Mouse (Mus musculus) CH12.LX (cell line): ENCODE measurements around the gene Arhgap1. TPM values are rescaled to one million over a fixed set of nuclear protein-coding genes. Genes with fewer than 3 reads are reported as not detected.

Source experiments
- DNase-seq: peaks from one replicate; pipeline ENCODE4 v3.0.0-alpha.2; 2013; ENCODE audit errors: extremely low read depth
- H3K27ac ChIP-seq: 2 replicates; pipeline ENCODE4 v1.5.1; 2012; ENCODE audit warnings: low read depth, mild to moderate bottlenecking, control low read depth, moderate library complexity; ENCODE audit not compliant: insufficient read depth
- H3K27me3 ChIP-seq: replicated peaks from 2 replicates; pipeline ENCODE3; 2012; ENCODE audit warnings: inconsistent platforms
- H3K36me3 ChIP-seq, 2 experiments: replicated peaks in 1 of 2; 2 replicates each; pipeline versions ENCODE3 to v1.6.1; 2012; ENCODE audit warnings: inconsistent platforms in 1 of 2, low read length in 1 of 2, mild to moderate bottlenecking in 1 of 2, mixed read lengths in 1 of 2, moderate library complexity in 1 of 2; ENCODE audit not compliant: control insufficient read depth in 1 of 2, insufficient read depth in 1 of 2
- H3K4me1 ChIP-seq, 2 experiments: 2 replicates each; pipeline ENCODE4 v1.6.1; 2012; ENCODE audit warnings: inconsistent platforms in 1 of 2, moderate library complexity in 1 of 2; ENCODE audit not compliant: insufficient read depth in 2 of 2, control insufficient read depth in 1 of 2
- H3K4me2 ChIP-seq: 2 replicates; pipeline ENCODE4 v1.6.1; 2012; ENCODE audit warnings: low read depth, mild to moderate bottlenecking, control low read depth; ENCODE audit not compliant: poor library complexity, insufficient read depth, severe bottlenecking
- H3K4me3 ChIP-seq, 3 experiments: fragments of 150-350 bp in 1 of 3; sonication (generic) in 1 of 3; replicated peaks in 1 of 3; 2 replicates each; pipeline versions ENCODE3 to v1.5.1; 2011 to 2012; ENCODE audit warnings: low read depth in 2 of 3, low read length in 2 of 3, mild to moderate bottlenecking in 2 of 3, moderate library complexity in 2 of 3, control low read depth in 1 of 3, improper control_type of control experiment in 1 of 3, inconsistent platforms in 1 of 3, mixed read lengths in 1 of 3; ENCODE audit not compliant: poor library complexity in 1 of 3
- H3K79me2 ChIP-seq: replicated peaks from 2 replicates; pipeline ENCODE4 v1.6.1; 2012; ENCODE audit warnings: mild to moderate bottlenecking, moderate library complexity; ENCODE audit not compliant: control insufficient read depth, poor library complexity, insufficient read depth, severe bottlenecking; ENCODE audit errors: extremely low read depth
- H3K9ac ChIP-seq: 2 replicates; pipeline ENCODE4 v1.6.1; 2012; ENCODE audit warnings: low read depth, mild to moderate bottlenecking, control low read depth, moderate library complexity; ENCODE audit not compliant: insufficient read depth
- H3K9me3 ChIP-seq: replicated peaks from 2 replicates; pipeline ENCODE3; 2012; ENCODE audit warnings: low read length, inconsistent platforms, mixed read lengths
- BHLHE40 ChIP-seq: IDR thresholded peaks from 2 replicates; pipeline ENCODE4 v1.6.1; 2011; ENCODE audit warnings: mild to moderate bottlenecking, low read depth, low read length, improper control_type of control experiment
- ELF1 ChIP-seq: IDR thresholded peaks from 2 replicates; pipeline ENCODE4 v1.6.1; 2014; ENCODE audit warnings: low read depth, mild to moderate bottlenecking, inconsistent platforms, low read length, improper control_type of control experiment
- EP300 ChIP-seq: IDR thresholded peaks from 2 replicates; pipeline ENCODE4 v1.6.1; 2011; ENCODE audit warnings: low read length, improper control_type of control experiment
- ETS1 ChIP-seq: conservative IDR thresholded peaks from 2 replicates; pipeline ENCODE4 v1.6.1; 2012; ENCODE audit warnings: low read depth, mild to moderate bottlenecking, inconsistent platforms, low read length, improper control_type of control experiment, moderate library complexity
- GABPA ChIP-seq: IDR thresholded peaks from 2 replicates; pipeline ENCODE4 v1.6.1; 2012; ENCODE audit warnings: low read depth, low read length, improper control_type of control experiment, inconsistent platforms; ENCODE audit not compliant: insufficient replicate concordance
- HCFC1 ChIP-seq: IDR thresholded peaks from 2 replicates; pipeline ENCODE4 v1.6.1; 2012; ENCODE audit warnings: low read depth, mild to moderate bottlenecking, inconsistent platforms, low read length, improper control_type of control experiment
- IRF4 ChIP-seq: IDR thresholded peaks from 2 replicates; pipeline ENCODE4 v1.6.1; 2014; ENCODE audit warnings: low read depth, mild to moderate bottlenecking, inconsistent platforms, low read length, improper control_type of control experiment
- JUND ChIP-seq: conservative IDR thresholded peaks from 2 replicates; pipeline ENCODE4 v1.6.1; 2011; ENCODE audit warnings: low read depth, low read length, improper control_type of control experiment
- KAT2A ChIP-seq: IDR thresholded peaks from 2 replicates; pipeline ENCODE4 v1.6.1; 2012; ENCODE audit warnings: low read length, improper control_type of control experiment, inconsistent platforms; ENCODE audit not compliant: insufficient replicate concordance
- MAFK ChIP-seq: IDR thresholded peaks from 2 replicates; pipeline ENCODE4 v1.6.1; 2011; ENCODE audit warnings: low read length, improper control_type of control experiment; ENCODE audit not compliant: insufficient replicate concordance
- MXI1 ChIP-seq: IDR thresholded peaks from 2 replicates; pipeline ENCODE4 v1.6.1; 2011; ENCODE audit warnings: mild to moderate bottlenecking, low read depth, low read length, improper control_type of control experiment
- NRF1 ChIP-seq: IDR thresholded peaks from 2 replicates; pipeline ENCODE4 v1.6.1; 2014; ENCODE audit warnings: low read depth, mild to moderate bottlenecking, inconsistent platforms, low read length, improper control_type of control experiment, moderate library complexity
- PAX5 ChIP-seq: IDR thresholded peaks from 2 replicates; pipeline ENCODE4 v1.6.1; 2012; ENCODE audit warnings: low read length, inconsistent platforms, mixed read lengths
- RAD21 ChIP-seq: IDR thresholded peaks from 2 replicates; pipeline ENCODE4 v1.6.1; 2011; ENCODE audit warnings: low read depth, mild to moderate bottlenecking, low read length, improper control_type of control experiment, moderate library complexity
- SIN3A ChIP-seq: IDR thresholded peaks from 2 replicates; pipeline ENCODE4 v1.6.1; 2012; ENCODE audit warnings: low read length, improper control_type of control experiment, inconsistent platforms
- SMC3 ChIP-seq: IDR thresholded peaks from 2 replicates; pipeline ENCODE4 v1.6.1; 2011; ENCODE audit warnings: low read depth, low read length, improper control_type of control experiment
- TBP ChIP-seq: conservative IDR thresholded peaks from 2 replicates; pipeline ENCODE4 v1.6.1; 2011; ENCODE audit warnings: low read depth, low read length, improper control_type of control experiment
- TCF12 ChIP-seq: IDR thresholded peaks from 2 replicates; pipeline ENCODE4 v1.6.1; 2014; ENCODE audit warnings: low read depth, mild to moderate bottlenecking, inconsistent platforms, low read length, improper control_type of control experiment
- UBTF ChIP-seq: IDR thresholded peaks from 2 replicates; pipeline ENCODE4 v1.6.1; 2012; ENCODE audit warnings: low read depth, mild to moderate bottlenecking, inconsistent platforms, low read length, improper control_type of control experiment, moderate library complexity
- ZC3H11A ChIP-seq: IDR thresholded peaks from 2 replicates; pipeline ENCODE4 v1.6.1; 2012; ENCODE audit warnings: low read depth, mild to moderate bottlenecking, inconsistent platforms, low read length, improper control_type of control experiment
- ZNF384 ChIP-seq: IDR thresholded peaks from 2 replicates; pipeline ENCODE4 v1.6.1; 2012; ENCODE audit warnings: low read depth, low read length, improper control_type of control experiment, inconsistent platforms
- dilution Hi-C: fragments of 300-500 bp; cut with MboI; formaldehyde crosslinking; loops from 2 replicates; pipeline ENCODE4 v1.14.3; 2020; ENCODE audit warnings: low sequenced_read_pairs; ENCODE audit not compliant: extremely low pct_unique_long_range_greater_than_20kb, extremely low pct_ligation_motif_present
- in situ Hi-C: fragments of 300-500 bp; cut with MboI; formaldehyde crosslinking; loops from 3 replicates; pipeline ENCODE4 v1.14.3; 2019; ENCODE audit warnings: low sequenced_read_pairs, low pct_ligation_motif_present, low pct_unique_long_range_greater_than_20kb, mixed read lengths
- polyA plus RNA-seq: library from polyadenylated mRNA; unstranded; fragments of >175 nt; gene quantifications from 2 replicates; pipeline ENCODE4 v1.2.1, GENCODE M21; 2012; ENCODE audit warnings: low read depth; ENCODE audit not compliant: insufficient read length
- total RNA-seq, 2 experiments: library from RNA; depleted of rRNA; stranded (reverse); fragments of 300-350 nt in 1 of 2; fragments of >200 nt in 1 of 2; gene quantifications; 2 replicates each; pipeline ENCODE4 v1.2.3; 2012 to 2014

The Arhgap1 gene
- total and polyA plus RNA-seq, 3 experiments = 15.6 to 35.4 (median 19.7) TPM

DNA sequence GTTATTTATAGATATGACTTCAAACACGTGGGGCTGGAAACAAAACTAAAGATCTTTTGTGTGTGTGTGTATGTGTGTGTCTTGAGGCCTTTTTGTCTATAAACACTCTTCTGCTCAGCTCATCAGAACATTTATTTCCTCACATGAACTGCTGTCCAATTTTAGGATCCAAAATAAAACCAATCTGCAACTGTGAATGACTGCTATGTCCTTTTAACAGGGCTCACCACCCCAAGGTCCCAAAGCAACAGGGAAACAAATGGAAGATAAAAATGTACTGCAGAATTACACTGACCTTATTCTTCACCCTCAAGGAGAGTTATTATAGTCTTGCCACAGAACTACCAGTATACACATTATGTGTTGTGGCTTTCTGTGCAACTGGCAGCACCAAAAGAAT is 49.6 kb downstream of the Arhgap1 start:
- no peak for DNase-seq
- Histone ChIP-seq H3K27me3 (no peaks in the 10 kb centered on the region), H3K27ac (no peak overlapping the region), H3K4me1 (no peaks in the 10 kb centered on the region), H3K9me3 (no peaks in the 10 kb centered on the region), H3K9ac (no peak overlapping the region), H3K36me3 (peaks cover 5 to 13% of the 10 kb centered on the region in 2 experiments), H3K4me3 (no peak overlapping the region), H3K4me2 (no peak overlapping the region), H3K79me2 (no peaks in the 10 kb centered on the region)
- dilution Hi-C loops (no loop called here), in situ Hi-C loops (no loop called here)
- TF ChIP-seq EP300 (no peak), JUND (no peak), SIN3A (no peak), NRF1 (no peak), RAD21 (no peak), ZNF384 (no peak), TBP (no peak), ZC3H11A (no peak), ETS1 (no peak), MAFK (no peak), TCF12 (no peak), MXI1 (no peak), BHLHE40 (no peak), PAX5 (no peak), UBTF (no peak), KAT2A (no peak)

DNA sequence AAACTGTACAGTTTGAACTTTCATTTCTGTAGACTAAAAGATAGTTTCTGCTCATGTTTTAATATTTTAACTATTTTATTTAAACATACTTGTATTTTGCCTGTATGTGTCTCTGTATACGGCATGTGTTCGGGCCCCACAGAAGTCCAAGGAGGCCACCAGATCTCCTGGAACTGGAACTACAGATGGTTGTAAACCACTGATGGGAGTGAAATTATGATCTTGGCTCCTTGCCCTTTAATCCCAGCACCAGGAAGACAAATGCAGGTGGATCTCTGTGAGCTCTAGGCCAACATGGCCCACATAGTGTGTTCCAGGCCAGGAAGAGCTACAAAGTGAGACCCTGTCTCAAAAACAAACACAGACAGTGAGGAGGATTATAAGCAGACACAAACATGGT is 51.7 kb downstream of the Arhgap1 start:
- DNase-seq = no peak
- dilution Hi-C loops = no loop called here
- H3K9ac ChIP-seq = no peak overlapping the region
- H3K79me2 ChIP-seq = no peaks in the 10 kb centered on the region
- no peak overlapping the region for H3K4me3 ChIP-seq
- no peaks in the 10 kb centered on the region for H3K27me3 ChIP-seq
- H3K9me3 ChIP-seq = no peaks in the 10 kb centered on the region
- in situ Hi-C loops = no loop called here
- H3K36me3 ChIP-seq = peaks cover 0 to 4% of the 10 kb centered on the region in 2 experiments
- no peaks in the 10 kb centered on the region for H3K4me1 ChIP-seq
- no peak overlapping the region for H3K27ac ChIP-seq
- no peak overlapping the region for H3K4me2 ChIP-seq
- TF ChIP-seq ELF1 = no peak
- TF ChIP-seq GABPA = no peak
- TF ChIP-seq ZC3H11A = no peak
- no peak for TF ChIP-seq EP300
- no peak for TF ChIP-seq ETS1
- TF ChIP-seq TCF12 = no peak
- no peak for TF ChIP-seq TBP
- TF ChIP-seq JUND = no peak
- no peak for TF ChIP-seq IRF4
- no peak for TF ChIP-seq HCFC1
- no peak for TF ChIP-seq RAD21
- no peak for TF ChIP-seq SMC3
